Mouse (Mus musculus) kidney, adult 2 months (tissue): ENCODE results near the gene Platr17. TPM values are rescaled to one million over a fixed set of nuclear protein-coding genes. Genes with fewer than 3 reads are reported as not detected.

Experiments used
- DNase-seq: peaks from one replicate; pipeline ENCODE4 v3.0.0; 2021
- H3K27ac ChIP-seq: fragments of 200-500 bp; 2 replicates; pipeline ENCODE4 v1.5.1; 2012; ENCODE audit warnings: low read depth, low read length, control low read depth, inconsistent platforms; ENCODE audit not compliant: insufficient read depth
- H3K27me3 ChIP-seq: fragments of 200-500 bp; replicated peaks from 2 replicates; pipeline ENCODE4 v1.6.1; 2012; ENCODE audit warnings: mild to moderate bottlenecking, moderate library complexity, low read length, inconsistent platforms; ENCODE audit not compliant: control insufficient read depth, insufficient read depth
- H3K36me3 ChIP-seq: fragments of 200-500 bp; 2 replicates; pipeline ENCODE4 v1.6.1; 2012; ENCODE audit warnings: mild to moderate bottlenecking, moderate library complexity, low read length, inconsistent platforms; ENCODE audit not compliant: control insufficient read depth, insufficient read depth
- H3K4me1 ChIP-seq: fragments of 200-500 bp; 2 replicates; pipeline ENCODE4 v1.6.1; 2011; ENCODE audit warnings: low read length; ENCODE audit not compliant: control insufficient read depth, insufficient read depth
- H3K4me3 ChIP-seq: fragments of 200-500 bp; 2 replicates; pipeline ENCODE4 v1.5.1; 2011; ENCODE audit warnings: mild to moderate bottlenecking, low read depth, low read length, control low read depth; ENCODE audit not compliant: insufficient read depth
- CTCF ChIP-seq: fragments of 200-500 bp; conservative IDR thresholded peaks from 2 replicates; pipeline ENCODE4 v1.5.1; 2011; ENCODE audit warnings: low read depth, mild to moderate bottlenecking, control low read depth, low read length, moderate library complexity, mixed read lengths; ENCODE audit not compliant: insufficient read depth, insufficient read length
- POLR2A ChIP-seq: fragments of 200-500 bp; IDR thresholded peaks from one replicate; pipeline ENCODE4 v1.6.1; 2011; ENCODE audit warnings: low read depth, low read length, control low read depth
- WGBS: fragments of 180-500 bp; shearing (Covaris S2); methylation state at CpG from one replicate; pipeline ENCODE4 v1.1.7; 2018; 5-methylcytosine and 5-hydroxymethylcytosine counted together
- polyA plus RNA-seq: library from polyadenylated mRNA; depleted of rRNA; stranded (reverse); fragments of >200 nt; gene quantifications from 2 replicates; pipeline ENCODE4 v1.2.3, GENCODE M21; 2012

Gene Platr17
- polyA plus RNA-seq, 1 experiment: not detected

- H3K36me3 ChIP-seq: no peaks in the 10 kb centered on the region; the same call in 1 of the 2 replicates
- peaks cover 7% of the 10 kb centered on the region; the same call in 1 of the 2 replicates for H3K4me1 ChIP-seq
- WGBS: 91% methylated on average over 10 of the region's 10 CpGs
- no peak overlapping the region for H3K4me3 ChIP-seq
- no peaks in the 10 kb centered on the region for H3K27me3 ChIP-seq
- DNase-seq: no peak
- no peak overlapping the region for H3K27ac ChIP-seq
- no peak for TF ChIP-seq CTCF
- TF ChIP-seq POLR2A: no peak
Observed at GRCm38 (mm10) chr17:33913264-33913663, 8.3 kb downstream of the Platr17 start.

DNA sequence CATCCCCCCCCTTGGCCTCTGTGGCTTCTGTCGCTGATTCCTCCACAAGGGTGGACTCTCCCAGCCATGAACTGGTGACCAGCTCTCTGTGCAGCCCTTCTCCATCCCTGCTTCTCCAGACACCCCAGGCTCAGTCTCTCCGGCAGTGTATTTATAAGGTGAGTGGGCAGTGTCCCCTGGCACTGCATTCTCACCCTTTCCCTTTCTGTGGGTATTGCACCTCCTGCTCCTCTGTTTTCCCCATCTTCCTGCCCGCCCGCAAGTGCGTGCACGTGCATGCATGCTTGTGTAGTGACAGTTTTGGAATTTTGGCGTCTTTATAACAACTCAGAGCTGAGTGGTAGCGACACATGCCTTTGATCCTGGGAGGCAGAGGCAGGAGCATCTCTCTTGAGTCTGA lies 9.0 kb downstream of the Platr17 start:
- Histone ChIP-seq H3K4me3 (no peak overlapping the region), H3K36me3 (no peaks in the 10 kb centered on the region; the same call in 1 of the 2 replicates), H3K4me1 (peaks cover 10% of the 10 kb centered on the region; the same call in 1 of the 2 replicates), H3K27ac (no peak overlapping the region), H3K27me3 (no peaks in the 10 kb centered on the region)
- no peak for DNase-seq
- TF ChIP-seq CTCF (no peak), POLR2A (no peak)
- 94% methylated on average over 8 of the region's 8 CpGs for WGBS

DNA sequence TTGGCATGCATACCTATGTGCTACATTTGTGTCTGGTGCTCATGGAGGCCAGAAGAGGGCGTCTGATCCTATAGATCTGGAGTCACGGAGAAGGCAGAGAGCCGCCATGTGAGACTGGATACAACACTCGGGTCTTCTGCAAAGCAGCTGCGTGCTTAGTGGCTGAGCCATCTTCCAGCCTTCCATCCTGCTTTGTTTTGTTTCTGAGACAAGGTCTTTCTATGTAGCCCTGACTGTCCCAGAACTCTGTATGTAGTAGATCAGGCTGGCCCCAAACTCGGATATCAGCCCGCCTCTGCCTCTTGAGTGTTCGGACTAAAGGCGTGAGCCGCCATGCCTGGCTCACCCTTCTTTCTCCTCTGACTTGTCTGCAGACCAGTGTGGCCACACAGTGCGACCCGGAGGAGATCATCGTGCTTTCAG lies 10.0 kb downstream of the Platr17 start:
- TF ChIP-seq CTCF: no peak
- no peak for TF ChIP-seq POLR2A
- peaks cover 13% of the 10 kb centered on the region; the same call in 1 of the 2 replicates for H3K4me1 ChIP-seq
- DNase-seq: no peak
- WGBS: 72% methylated on average over 13 of the region's 13 CpGs
- H3K27me3 ChIP-seq: no peaks in the 10 kb centered on the region
- no peak overlapping the region for H3K27ac ChIP-seq
- H3K4me3 ChIP-seq: no peak overlapping the region
- no peaks in the 10 kb centered on the region; the same call in 1 of the 2 replicates for H3K36me3 ChIP-seq

- no peaks in the 10 kb centered on the region; the same call in 1 of the 2 replicates for H3K36me3 ChIP-seq
Observed at GRCm38 (mm10) chr17:33915671-33916250, 10.8 kb downstream of the Platr17 start, which contains the start of the genes Tapbp and Zbtb22. Tapbp (plus strand) TSS chr17:33915899. Zbtb22 (plus strand) TSS chr17:33915904.

GRCm38 (mm10) chr17:33916294-33916693 lies 11.4 kb downstream of the Platr17 start:
- H3K27ac ChIP-seq: no peak overlapping the region
- DNase-seq: peak; percentile 51
- H3K4me3 ChIP-seq: peak overlapping the region; percentile 54
- peaks cover 9% of the 10 kb centered on the region; the same call in 1 of the 2 replicates for H3K4me1 ChIP-seq
- H3K27me3 ChIP-seq: no peaks in the 10 kb centered on the region
- TF ChIP-seq POLR2A: no peak
- no peak for TF ChIP-seq CTCF
- no peaks in the 10 kb centered on the region; the same call in 1 of the 2 replicates for H3K36me3 ChIP-seq
- WGBS: 3% methylated on average over 20 of the region's 20 CpGs

More at GRCm38 (mm10) chr17:33915671-33916250, 10.8 kb downstream of the Platr17 start, which contains the start of the genes Tapbp and Zbtb22:
- peak; percentile 99 for DNase-seq
- peak within 1 kb of the TSS; percentile 54 for H3K4me3 ChIP-seq
- TF ChIP-seq POLR2A (no peak), CTCF (no peak)
- under 1% methylated on average over 34 of the region's 34 CpGs for WGBS
- no peaks in the 10 kb centered on the region for H3K27me3 ChIP-seq
- H3K27ac ChIP-seq: no peak within 1 kb of the TSS
- peaks cover 9% of the 10 kb centered on the region; the same call in 1 of the 2 replicates for H3K4me1 ChIP-seq

DNA sequence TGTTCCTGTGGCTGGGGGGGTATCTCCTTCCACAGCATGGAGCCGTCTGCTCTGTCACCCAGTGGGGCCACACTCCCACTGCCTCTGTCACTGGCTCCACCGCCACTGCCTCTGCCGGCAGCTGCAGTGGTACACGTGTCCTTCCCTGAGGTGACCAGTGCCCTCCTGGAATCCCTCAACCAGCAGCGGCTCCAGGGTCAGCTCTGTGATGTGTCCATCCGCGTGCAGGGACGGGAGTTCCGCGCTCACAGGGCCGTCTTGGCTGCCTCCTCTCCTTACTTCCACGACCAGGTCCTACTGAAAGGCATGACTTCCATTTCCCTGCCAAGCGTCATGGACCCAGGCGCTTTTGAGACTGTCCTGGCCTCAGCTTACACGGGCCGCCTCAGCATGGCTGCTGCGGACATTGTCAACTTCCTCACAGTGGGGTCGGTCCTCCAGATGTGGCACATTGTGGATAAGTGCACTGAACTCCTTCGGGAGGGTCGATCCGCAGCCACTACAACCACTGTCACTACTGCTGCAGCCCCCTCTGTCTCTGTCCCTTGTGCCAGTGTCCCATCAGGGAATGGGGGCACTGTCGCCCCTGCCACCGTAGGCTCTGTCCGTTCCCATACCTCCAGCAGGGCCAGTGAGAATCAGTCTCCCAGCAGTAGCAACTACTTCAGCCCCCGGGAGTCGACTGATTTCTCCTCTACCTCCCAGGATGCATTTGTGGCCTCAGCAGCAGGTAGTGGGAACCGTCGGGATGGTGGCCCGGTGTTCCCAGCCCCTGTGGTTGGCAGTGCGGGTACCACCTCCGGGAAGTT lies 12.1 kb downstream of the Platr17 start:
- peaks cover 9% of the 10 kb centered on the region; the same call in 1 of the 2 replicates for H3K4me1 ChIP-seq
- no peaks in the 10 kb centered on the region; the same call in 1 of the 2 replicates for H3K36me3 ChIP-seq
- DNase-seq: no peak
- no peaks in the 10 kb centered on the region for H3K27me3 ChIP-seq
- peak overlapping the region; percentile 17 for H3K4me3 ChIP-seq
- TF ChIP-seq CTCF (no peak), POLR2A (no peak)
- H3K27ac ChIP-seq: no peak overlapping the region
- 70% methylated on average over 31 of the region's 31 CpGs for WGBS

GRCm38 (mm10) chr17:33917656-33918292 lies 12.8 kb downstream of the Platr17 start:
- no peak for DNase-seq
- no peak overlapping the region for H3K4me3 ChIP-seq
- TF ChIP-seq POLR2A: no peak
- no peak for TF ChIP-seq CTCF
- H3K4me1 ChIP-seq: peaks cover 9% of the 10 kb centered on the region; the same call in 1 of the 2 replicates
- H3K36me3 ChIP-seq: no peaks in the 10 kb centered on the region; the same call in 1 of the 2 replicates
- 81% methylated on average over 18 of the region's 18 CpGs for WGBS
- H3K27ac ChIP-seq: no peak overlapping the region
- H3K27me3 ChIP-seq: no peaks in the 10 kb centered on the region
